Mouse (Mus musculus) embryonic facial prominence, embryonic 14.5 days (tissue): ENCODE measurements around the gene Akirin2. TPM values are rescaled to one million over a fixed set of nuclear protein-coding genes. Genes with fewer than 3 reads are reported as not detected.
"Not testable (repeated sequence)": the region's sequence is repeated elsewhere in the genome, so short reads cannot be mapped to it uniquely, and the experiment has no call there.

Experiments
- ATAC-seq: fragments of 200-750 bp; cut with Nextera tagmentation; 2 replicates; pipeline ENCODE4 v1.8.0; 2017; ENCODE audit warnings: low read depth, moderate number of reproducible peaks, moderate TSS enrichment
- DNase-seq: peaks from one replicate; pipeline ENCODE4 v3.0.0-alpha.2; 2015; ENCODE audit warnings: low spot score
- H3K27ac ChIP-seq: fragments of 300-500 bp; sonication (generic); replicated peaks from 2 replicates; pipeline ENCODE4 v1.5.1; 2014; ENCODE audit warnings: low read depth, mild to moderate bottlenecking, low read length, moderate library complexity
- H3K27me3 ChIP-seq: fragments of 300-500 bp; sonication (generic); replicated peaks from 2 replicates; pipeline ENCODE4 v1.6.1; 2014; ENCODE audit warnings: low read length; ENCODE audit not compliant: control insufficient read depth, insufficient read depth
- H3K36me3 ChIP-seq: fragments of 300-500 bp; sonication (generic); 2 replicates; pipeline ENCODE4 v1.6.1; 2014; ENCODE audit warnings: low read length, mixed read lengths; ENCODE audit not compliant: control insufficient read depth, insufficient read depth
- H3K4me1 ChIP-seq: fragments of 300-500 bp; sonication (generic); 2 replicates; pipeline ENCODE4 v1.6.1; 2014; ENCODE audit warnings: antibody characterized with exemption, low read length; ENCODE audit not compliant: control insufficient read depth, insufficient read depth
- H3K4me2 ChIP-seq: fragments of 300-500 bp; sonication (generic); 2 replicates; pipeline ENCODE4 v1.6.1; 2014; ENCODE audit warnings: low read depth, mild to moderate bottlenecking, low read length, moderate library complexity, mixed read lengths
- H3K4me3 ChIP-seq: fragments of 300-500 bp; sonication (generic); 2 replicates; pipeline ENCODE4 v1.5.1; 2014; ENCODE audit warnings: low read depth, mild to moderate bottlenecking, low read length
- H3K9ac ChIP-seq: fragments of 300-500 bp; sonication (generic); 2 replicates; pipeline ENCODE4 v1.6.1; 2014; ENCODE audit warnings: low read depth, mild to moderate bottlenecking, low read length, moderate library complexity, mixed read lengths
- H3K9me3 ChIP-seq: fragments of 300-500 bp; sonication (generic); 2 replicates; pipeline ENCODE4 v1.6.1; 2016; ENCODE audit warnings: low read length; ENCODE audit not compliant: control insufficient read depth
- WGBS: fragments of 180-500 bp; shearing (Covaris S2); extraction: QIAGEN DNeasy Blood & Tissue Kit; methylation state at CpG from one replicate; pipeline ENCODE4 v1.1.7; 2014; 5-methylcytosine and 5-hydroxymethylcytosine counted together
- polyA plus RNA-seq: library from polyadenylated mRNA; unstranded; fragments of >200 nt; fragmentation: Nextera tagmentation; extraction: Ambion mirVana; gene quantifications from 2 replicates; pipeline ENCODE4 v1.2.1, GENCODE M21; 2014

The Akirin2 gene
- polyA plus RNA-seq, 1 experiment from 2014 or later = 55.0 TPM

DNA sequence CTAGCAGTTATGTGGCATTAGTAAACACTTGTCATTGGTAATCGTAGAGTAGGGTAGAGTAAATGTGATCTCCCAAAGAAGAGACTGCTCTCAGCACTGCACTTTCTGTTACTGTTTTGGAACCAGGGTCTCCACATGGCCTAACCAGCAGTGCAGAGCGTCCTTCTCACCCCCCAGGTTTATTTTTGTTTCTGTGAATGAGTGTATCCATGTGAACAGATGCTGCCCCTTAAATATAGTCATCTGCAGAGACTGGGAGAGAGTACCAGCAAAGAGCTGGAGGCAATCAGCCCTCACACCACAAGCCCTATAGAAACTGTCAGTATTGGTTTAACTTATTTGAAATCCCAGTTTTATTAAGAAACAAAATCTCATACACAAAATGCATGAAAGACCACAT is 22.1 kb downstream of the Akirin2 start:
- Histone ChIP-seq H3K9ac (no peak overlapping the region), H3K9me3 (no peaks in the 10 kb centered on the region), H3K4me1 (no peaks in the 10 kb centered on the region), H3K4me2 (no peak overlapping the region), H3K27me3 (no peaks in the 10 kb centered on the region), H3K27ac (no peak overlapping the region), H3K36me3 (peaks cover 92% of the 10 kb centered on the region), H3K4me3 (no peak overlapping the region)
- DNase-seq (no peak), ATAC-seq (no peak; the same call in 1 of the 2 replicates)
- 59% methylated on average over 2 of the region's 2 CpGs for WGBS

DNA sequence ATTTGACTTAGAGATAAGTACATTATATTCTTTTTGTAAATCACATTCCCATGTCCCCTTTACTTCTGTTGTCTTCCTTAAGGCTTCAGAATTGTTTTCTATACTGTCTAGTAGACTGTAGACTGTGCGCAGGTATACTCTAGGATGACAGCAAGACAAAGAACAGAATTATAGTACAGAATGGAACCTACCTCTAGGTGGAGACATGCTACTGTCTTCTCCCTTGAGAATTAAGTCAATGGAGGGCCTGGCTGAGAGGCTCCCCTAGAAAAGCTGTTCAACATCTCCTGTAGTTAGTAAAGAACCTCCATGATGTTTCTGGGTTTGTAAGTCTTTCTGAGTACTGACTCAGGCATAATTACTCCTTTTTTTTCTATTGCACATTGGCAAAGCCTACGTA is 26.3 kb downstream of the Akirin2 start:
- H3K9me3 ChIP-seq = no peaks in the 10 kb centered on the region
- 95% methylated on average over 2 of the region's 2 CpGs for WGBS
- no peaks in the 10 kb centered on the region for H3K27me3 ChIP-seq
- DNase-seq = no peak
- H3K4me3 ChIP-seq = no peak overlapping the region
- H3K4me2 ChIP-seq = no peak overlapping the region
- peaks cover 91% of the 10 kb centered on the region for H3K36me3 ChIP-seq
- H3K9ac ChIP-seq = no peak overlapping the region
- H3K27ac ChIP-seq = no peak overlapping the region
- no peak for ATAC-seq
- no peaks in the 10 kb centered on the region for H3K4me1 ChIP-seq

GRCm38 (mm10) chr4:34579215-34579614 is 28.5 kb downstream of the Akirin2 start:
- no peaks in the 10 kb centered on the region for H3K9me3 ChIP-seq
- no peaks in the 10 kb centered on the region for H3K27me3 ChIP-seq
- H3K27ac ChIP-seq = no peak overlapping the region
- no peak overlapping the region for H3K4me3 ChIP-seq
- ATAC-seq (no peak), DNase-seq (no peak)
- WGBS = 90% methylated on average over 1 of the region's 1 CpGs
- H3K4me1 ChIP-seq = no peaks in the 10 kb centered on the region
- no peak overlapping the region for H3K4me2 ChIP-seq
- H3K9ac ChIP-seq = no peak overlapping the region
- H3K36me3 ChIP-seq = peaks cover 92% of the 10 kb centered on the region

GRCm38 (mm10) chr4:34581489-34581888 is 30.8 kb downstream of the Akirin2 start:
- not testable (repeated sequence) for DNase-seq, H3K4me1 ChIP-seq, H3K4me3 ChIP-seq, H3K9ac ChIP-seq, ATAC-seq, H3K27ac ChIP-seq, H3K27me3 ChIP-seq, H3K9me3 ChIP-seq, H3K4me2 ChIP-seq
- 75% methylated on average over 1 of the region's 1 CpGs for WGBS
- peaks cover 76% of the 10 kb centered on the region for H3K36me3 ChIP-seq

GRCm38 (mm10) chr4:34581990-34582389 is 31.3 kb downstream of the Akirin2 start:
- peaks cover 71% of the 10 kb centered on the region for H3K36me3 ChIP-seq
- ATAC-seq = no peak
- no peak for DNase-seq
- no peak overlapping the region for H3K27ac ChIP-seq
- no peak overlapping the region for H3K9ac ChIP-seq
- H3K9me3 ChIP-seq = no peaks in the 10 kb centered on the region
- no peak overlapping the region for H3K4me3 ChIP-seq
- 72% methylated on average over 7 of the region's 7 CpGs for WGBS
- H3K27me3 ChIP-seq = no peaks in the 10 kb centered on the region
- H3K4me1 ChIP-seq = no peaks in the 10 kb centered on the region
- no peak overlapping the region for H3K4me2 ChIP-seq

DNA sequence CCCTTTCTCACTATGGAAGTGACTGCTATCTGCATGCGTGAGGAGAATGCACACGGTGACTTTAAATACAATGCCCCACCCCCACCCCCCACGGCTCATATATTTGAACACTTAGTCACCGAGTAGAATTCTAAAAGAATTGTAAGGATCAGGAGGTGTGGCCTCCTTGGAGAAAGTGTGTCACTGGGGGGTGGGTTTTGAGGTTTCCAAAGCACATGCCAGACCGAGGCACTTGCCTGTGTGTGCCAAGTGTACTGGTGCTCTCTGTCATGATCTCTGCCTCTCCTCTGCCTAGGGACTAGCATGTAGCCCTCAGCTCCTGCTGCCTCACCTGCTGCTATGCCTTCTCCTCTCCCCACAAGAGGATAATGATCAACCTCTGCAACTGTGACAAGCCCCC is 31.7 kb downstream of the Akirin2 start:
- H3K4me3 ChIP-seq = no peak overlapping the region
- H3K4me1 ChIP-seq = no peaks in the 10 kb centered on the region
- no peak overlapping the region for H3K4me2 ChIP-seq
- no peak overlapping the region for H3K27ac ChIP-seq
- 80% methylated on average over 5 of the region's 5 CpGs for whole genome bisulfite sequencing
- H3K9me3 ChIP-seq = no peaks in the 10 kb centered on the region
- no peak for DNase-seq
- no peaks in the 10 kb centered on the region for H3K27me3 ChIP-seq
- H3K9ac ChIP-seq = no peak overlapping the region
- peaks cover 71% of the 10 kb centered on the region for H3K36me3 ChIP-seq
- ATAC-seq = no peak

GRCm38 (mm10) chr4:34583427-34583826 is 32.7 kb downstream of the Akirin2 start:
- no peaks in the 10 kb centered on the region for H3K9me3 ChIP-seq
- no peaks in the 10 kb centered on the region for H3K4me1 ChIP-seq
- 91% methylated on average over 3 of the region's 3 CpGs for WGBS
- H3K27ac ChIP-seq = no peak overlapping the region
- DNase-seq = no peak
- peaks cover 63% of the 10 kb centered on the region for H3K36me3 ChIP-seq
- H3K27me3 ChIP-seq = no peaks in the 10 kb centered on the region
- H3K9ac ChIP-seq = no peak overlapping the region
- H3K4me2 ChIP-seq = no peak overlapping the region
- no peak overlapping the region for H3K4me3 ChIP-seq
- ATAC-seq = no peak

GRCm38 (mm10) chr4:34584871-34585607 is 34.3 kb downstream of the Akirin2 start:
- DNase-seq (peak; percentile 45), ATAC-seq (no peak)
- Histone ChIP-seq H3K9ac (no peak overlapping the region), H3K4me2 (no peak overlapping the region), H3K4me3 (no peak overlapping the region), H3K4me1 (no peaks in the 10 kb centered on the region), H3K27me3 (no peaks in the 10 kb centered on the region), H3K36me3 (peaks cover 61% of the 10 kb centered on the region), H3K27ac (no peak overlapping the region), H3K9me3 (no peaks in the 10 kb centered on the region)
- 68% methylated on average over 7 of the region's 7 CpGs for WGBS

GRCm38 (mm10) chr4:34603123-34603522 is 52.4 kb downstream of the Akirin2 start:
- Histone ChIP-seq H3K4me2 (no peak overlapping the region), H3K9ac (no peak overlapping the region), H3K27ac (no peak overlapping the region), H3K9me3 (no peaks in the 10 kb centered on the region), H3K36me3 (peaks cover 72% of the 10 kb centered on the region), H3K4me1 (no peaks in the 10 kb centered on the region), H3K27me3 (no peaks in the 10 kb centered on the region), H3K4me3 (no peak overlapping the region)
- DNase-seq = no peak
- 97% methylated on average over 6 of the region's 6 CpGs for WGBS
- no peak for ATAC-seq
